Mouse (Mus musculus): ENCODE results near the gene Hist1h4c. TPM values are rescaled to one million over a fixed set of nuclear protein-coding genes. Genes with fewer than 3 reads are reported as not detected.
"Not testable (repeated sequence)": the region's sequence is repeated elsewhere in the genome, so short reads cannot be mapped to it uniquely, and the experiment has no call there.

Gene Hist1h4c
- total RNA-seq, 2 experiments from 2014 or later: 95.4 to 98.7 TPM

GRCm38 (mm10) chr13:23695514-23695913 lies 2.7 kb downstream of the Hist1h4c start, which contains the start of gene Hist1h1t:
Hist1h1t (plus strand) TSS chr13:23695814.
- no peak for DNase-seq

- no peak for DNase-seq
These were observed 3.3 kb downstream of the Hist1h4c start for GRCm38 (mm10) chr13:23694956-23695355.

GRCm38 (mm10) chr13:23693856-23694440 lies 4.3 kb downstream of the Hist1h4c start:
- DNase-seq: no peak

GRCm38 (mm10) chr13:23689459-23689858 lies 8.8 kb downstream of the Hist1h4c start:
- no peak for DNase-seq

- DNase-seq: no peak
These were observed 9.3 kb downstream of the Hist1h4c start for GRCm38 (mm10) chr13:23688956-23689355.

GRCm38 (mm10) chr13:23687907-23688306 lies 10.3 kb downstream of the Hist1h4c start:
- DNase-seq: no peak

GRCm38 (mm10) chr13:23687181-23687580 lies 11.1 kb downstream of the Hist1h4c start:
- no peak for DNase-seq

- no peak for DNase-seq
These were observed 12.3 kb downstream of the Hist1h4c start for GRCm38 (mm10) chr13:23685966-23686365.

GRCm38 (mm10) chr13:23685121-23685861 lies 13.0 kb downstream of the Hist1h4c start:
- DNase-seq: no peak

- DNase-seq: peak in 1 of 2 experiments; percentile 24
These were observed 13.8 kb downstream of the Hist1h4c start for GRCm38 (mm10) chr13:23684295-23684945.

GRCm38 (mm10) chr13:23683755-23684281 lies 14.4 kb downstream of the Hist1h4c start, which contains the start of the genes Hist1h2ac and Hist1h2bc:
Hist1h2ac (minus strand) TSS chr13:23683948.
Hist1h2bc (plus strand) TSS chr13:23684199.
- peak; percentile 82 to 83 for DNase-seq

GRCm38 (mm10) chr13:23682947-23683754 lies 15.1 kb downstream of the Hist1h4c start:
- not testable (repeated sequence) for DNase-seq

GRCm38 (mm10) chr13:23682623-23682946 lies 15.7 kb downstream of the Hist1h4c start:
- no peak for DNase-seq

GRCm38 (mm10) chr13:23681990-23682582 lies 16.2 kb downstream of the Hist1h4c start:
- DNase-seq: no peak

- DNase-seq: no peak
These were observed 35.7 kb downstream of the Hist1h4c start for GRCm38 (mm10) chr13:23662536-23662935.

- DNase-seq: no peak
These were observed 38.5 kb downstream of the Hist1h4c start for GRCm38 (mm10) chr13:23659636-23660366.

Small RNAs within 50 kb of the gene (microRNA-seq; reads per million reads assigned to microRNA genes)
- gene Gm44314 (0 reads per million in 2 experiments), gene Gm44350 (0 reads per million in 2 experiments)

Other genes with a start within 250 kb of the Hist1h4c start
- not detected for gene Btn1a1, start 232.6 kb downstream of the Hist1h4c start, total RNA-seq (2021)
- under 1 TPM; 0.51 to 0.80 TPM for gene Btn2a2, start 209.6 kb downstream of the Hist1h4c start, total RNA-seq (2021)
- 100 to 1,000 TPM; 363 to 377 TPM for gene Hist1h4h, start 167.4 kb downstream of the Hist1h4c start, total RNA-seq (2021)
- gene Hist1h2af, start 164.5 kb downstream of the Hist1h4c start, total RNA-seq (2021): 10 to 100 TPM; 12.2 to 14.4 TPM
- gene Hist1h3g, start 163.0 kb downstream of the Hist1h4c start, total RNA-seq (2021): 1 to 10 TPM; 3.9 to 4.9 TPM
- gene Hist1h2bh, start 155.1 kb downstream of the Hist1h4c start, total RNA-seq (2021): 1 to 10 TPM; 1.1 to 1.2 TPM
- 10 to 100 TPM; 16.2 to 17.4 TPM for gene Hist1h3f, start 154.4 kb downstream of the Hist1h4c start, total RNA-seq (2021)
- 100 to 1,000 TPM; 143 to 156 TPM for gene Hist1h4f, start 146.8 kb downstream of the Hist1h4c start, total RNA-seq (2021)
- 1 to 10 TPM; 4.3 to 6.0 TPM for gene Hist1h1d, start 145.2 kb downstream of the Hist1h4c start, total RNA-seq (2021)
- gene Hist1h3e, start 136.1 kb downstream of the Hist1h4c start, total RNA-seq (2021): 10 to 100 TPM; 47.8 to 49.2 TPM
- 1 to 10 TPM; 5.6 to 6.4 TPM for gene Hist1h2ae, start 127.2 kb downstream of the Hist1h4c start, total RNA-seq (2021)
- gene Hist1h2bg, start 127.1 kb downstream of the Hist1h4c start, total RNA-seq (2021): 10 to 100 TPM; 74.7 to 86.4 TPM
- 10 to 100 TPM; 30.2 to 30.9 TPM for gene Hist1h2bf, start 124.3 kb downstream of the Hist1h4c start, total RNA-seq (2021)
- gene Hist1h2ad, start 124.1 kb downstream of the Hist1h4c start, total RNA-seq (2021): 1 to 10 TPM; 5.2 to 9.9 TPM
- gene Hist1h3d, start 122.7 kb downstream of the Hist1h4c start, total RNA-seq (2021): 10 to 100 TPM; 12.8 to 15.5 TPM
- 100 to 1,000 TPM; 132 to 135 TPM for gene Hist1h4d, start 116.9 kb downstream of the Hist1h4c start, total RNA-seq (2021)
- 10 to 100 TPM; 12.0 to 12.3 TPM for gene Hist1h2be, start 77.3 kb downstream of the Hist1h4c start, total RNA-seq (2021)
- gene Hist1h1e, start 75.9 kb downstream of the Hist1h4c start, total RNA-seq (2021): 10 to 100 TPM; 42.1 to 46.4 TPM
- 1 to 10 TPM; 2.7 to 3.5 TPM for gene Hist1h2ac, start 14.5 kb downstream of the Hist1h4c start, total RNA-seq (2021)
- gene Hist1h2bc, start 14.3 kb downstream of the Hist1h4c start, total RNA-seq (2021): 10 to 100 TPM; 50.8 to 57.7 TPM
- not detected for gene Hist1h1t, start 2.6 kb downstream of the Hist1h4c start, total RNA-seq (2021)
- 1 to 10 TPM; 1.7 to 3.0 TPM for gene Hfe, start 12.4 kb upstream of the Hist1h4c start, total RNA-seq (2021)
- gene Hist1h1c, start 40.4 kb upstream of the Hist1h4c start, total RNA-seq (2021): 10 to 100 TPM; 52.8 to 55.3 TPM
- 1 to 10 TPM; 2.5 to 5.2 TPM for gene Hist1h3c, start 47.1 kb upstream of the Hist1h4c start, total RNA-seq (2021)
- 10 to 100 TPM; 23.0 to 24.2 TPM for gene Hist1h2bb, start 48.3 kb upstream of the Hist1h4c start, total RNA-seq (2021)
- 10 to 100 TPM; 29.8 to 37.0 TPM for gene Hist1h2ab, start 52.7 kb upstream of the Hist1h4c start, total RNA-seq (2021)
- gene Hist1h3b, start 53.8 kb upstream of the Hist1h4c start, total RNA-seq (2021): 10 to 100 TPM; 15.0 to 21.4 TPM
- 10 to 100 TPM; 83.9 to 89.6 TPM for gene Hist1h4b, start 58.6 kb upstream of the Hist1h4c start, total RNA-seq (2021)
- 10 to 100 TPM; 35.4 to 47.1 TPM for gene Hist1h4a, start 62.8 kb upstream of the Hist1h4c start, total RNA-seq (2021)
- 10 to 100 TPM; 37.3 to 46.3 TPM for gene Hist1h3a, start 63.9 kb upstream of the Hist1h4c start, total RNA-seq (2021)
- gene Hist1h1a, start 65.2 kb upstream of the Hist1h4c start, total RNA-seq (2021): 10 to 100 TPM; 17.0 to 19.5 TPM
- gene Trim38, start 71.5 kb upstream of the Hist1h4c start, total RNA-seq (2021): under 1 TPM in 1 of 2 experiments, not detected in 1; 0.18 TPM
- under 1 TPM in 1 of 2 experiments, not detected in 1; 0.23 TPM for gene Slc17a2, start 108.5 kb upstream of the Hist1h4c start, total RNA-seq (2021)
- gene Slc17a3, start 141.0 kb upstream of the Hist1h4c start, total RNA-seq (2021): not detected
- gene Slc17a1, start 169.3 kb upstream of the Hist1h4c start, total RNA-seq (2021): not detected
- gene Slc17a4, start 216.6 kb upstream of the Hist1h4c start, total RNA-seq (2021): not detected
- gene Hist1h2ba, start 235.7 kb upstream of the Hist1h4c start, total RNA-seq (2021): not detected
- not detected for gene Hist1h2aa, start 236.0 kb upstream of the Hist1h4c start, total RNA-seq (2021)